Mouse (Mus musculus) neural tube, embryonic 13.5 days (tissue): ENCODE measurements around the gene Tmem184a. TPM values are rescaled to one million over a fixed set of nuclear protein-coding genes. Genes with fewer than 3 reads are reported as not detected.

ENCODE experiments used
- ATAC-seq: fragments of 200-750 bp; cut with Nextera tagmentation; 2 replicates; pipeline ENCODE4 v1.8.0; 2017; ENCODE audit warnings: low read depth, mild to moderate bottlenecking, moderate TSS enrichment, moderate library complexity
- H3K27ac ChIP-seq: fragments of 300-500 bp; sonication (generic); replicated peaks from 2 replicates; pipeline ENCODE4 v1.5.1; 2015; ENCODE audit warnings: moderate library complexity, mild to moderate bottlenecking, inconsistent platforms
- H3K27me3 ChIP-seq: fragments of 300-500 bp; sonication (generic); 2 replicates; pipeline ENCODE4 v1.6.1; 2015; ENCODE audit warnings: mild to moderate bottlenecking, inconsistent platforms
- H3K36me3 ChIP-seq: fragments of 300-500 bp; sonication (generic); 2 replicates; pipeline ENCODE4 v1.6.1; 2015; ENCODE audit warnings: mild to moderate bottlenecking, inconsistent platforms
- H3K4me1 ChIP-seq: fragments of 300-500 bp; sonication (generic); replicated peaks from 2 replicates; pipeline ENCODE4 v1.6.1; 2015; ENCODE audit warnings: inconsistent platforms
- H3K4me2 ChIP-seq: fragments of 300-500 bp; sonication (generic); 2 replicates; pipeline ENCODE4 v1.6.1; 2015; ENCODE audit warnings: inconsistent platforms, mild to moderate bottlenecking, moderate library complexity
- H3K4me3 ChIP-seq: fragments of 300-500 bp; sonication (generic); 2 replicates; pipeline ENCODE4 v1.5.1; 2015; ENCODE audit warnings: mild to moderate bottlenecking, inconsistent platforms
- H3K9ac ChIP-seq: fragments of 300-500 bp; sonication (generic); 2 replicates; pipeline ENCODE4 v1.6.1; 2015; ENCODE audit warnings: moderate library complexity, mild to moderate bottlenecking, inconsistent platforms
- H3K9me3 ChIP-seq: fragments of 300-500 bp; sonication (generic); 2 replicates; pipeline ENCODE4 v1.6.1; 2016; ENCODE audit warnings: inconsistent platforms
- WGBS: fragments of 180-500 bp; shearing (Covaris S2); methylation state at CpG from one replicate; pipeline ENCODE4 v1.1.7; 2015; 5-methylcytosine and 5-hydroxymethylcytosine counted together
- polyA plus RNA-seq: library from polyadenylated mRNA; unstranded; fragments of >200 nt; fragmentation: Nextera tagmentation; extraction: Ambion mirVana; gene quantifications from 2 replicates; pipeline ENCODE4 v1.2.1, GENCODE M21; 2015

The Tmem184a gene
- polyA plus RNA-seq, 1 experiment from 2014 or later: 0.64 TPM

DNA sequence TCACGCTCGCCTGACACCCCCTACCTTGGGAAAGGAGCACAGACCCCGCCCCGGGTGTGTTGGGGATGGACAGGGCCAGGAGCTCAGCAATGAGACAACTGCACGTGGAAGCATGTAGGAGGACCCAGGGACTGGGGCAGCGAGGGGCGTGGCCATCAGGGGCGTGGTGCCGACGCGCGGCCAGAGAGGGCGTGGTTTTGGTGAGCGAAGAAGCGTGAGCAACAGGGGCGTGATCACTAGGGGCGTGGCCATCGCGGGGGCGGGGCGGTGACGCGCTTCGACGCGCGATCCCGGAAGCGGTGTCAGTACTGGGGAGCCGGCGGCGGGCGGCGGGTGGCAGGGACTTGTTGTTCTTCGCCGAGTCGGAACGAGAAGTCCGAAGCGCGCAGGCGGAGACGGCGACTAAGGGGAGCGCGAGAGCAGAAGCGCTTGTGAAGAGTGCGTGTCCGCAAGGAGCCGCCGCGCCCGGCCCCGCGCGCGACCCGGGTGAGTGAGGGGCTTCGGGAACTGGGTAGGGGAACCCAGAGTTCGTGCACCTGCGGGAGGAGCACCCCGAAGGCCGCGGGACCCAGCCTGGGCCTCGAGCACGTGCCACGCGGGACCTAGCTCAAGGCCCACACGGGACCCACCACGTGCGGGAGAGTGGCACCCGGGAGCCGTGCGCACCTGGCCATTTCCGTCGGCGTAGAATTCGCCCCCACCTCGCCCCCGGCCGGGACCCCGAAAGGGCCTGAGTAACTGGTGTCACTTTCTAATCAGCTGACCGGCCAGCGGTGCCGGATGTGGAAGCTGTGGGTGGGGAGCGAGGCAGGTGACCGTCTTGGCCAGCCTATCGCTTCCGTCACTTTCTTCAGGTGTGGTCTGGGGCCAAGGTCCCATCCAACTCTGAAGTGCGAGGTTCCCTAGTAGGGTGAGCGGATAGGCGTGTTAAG, 28.2 kb downstream of the Tmem184a start, which contains the start of gene Mafk:
TSS of gene Mafk (plus strand) at position 287 of the 932 bp plus-strand sequence.
- H3K27ac ChIP-seq: no peak within 1 kb of the TSS; the same call in 1 of the 2 replicates
- peaks cover 7% of the 10 kb centered on the region; the same call in 1 of the 2 replicates for H3K27me3 ChIP-seq
- H3K4me3 ChIP-seq: peak within 1 kb of the TSS; percentile 80
- no peaks in the 10 kb centered on the region for H3K36me3 ChIP-seq
- peak within 1 kb of the TSS; percentile 77 for H3K9ac ChIP-seq
- no peaks in the 10 kb centered on the region for H3K9me3 ChIP-seq
- H3K4me1 ChIP-seq: peaks cover 46% of the 10 kb centered on the region
- under 1% methylated on average over 89 of the region's 92 CpGs for WGBS
- ATAC-seq: peak; percentile 88
- H3K4me2 ChIP-seq: peak within 1 kb of the TSS; percentile 99

DNA sequence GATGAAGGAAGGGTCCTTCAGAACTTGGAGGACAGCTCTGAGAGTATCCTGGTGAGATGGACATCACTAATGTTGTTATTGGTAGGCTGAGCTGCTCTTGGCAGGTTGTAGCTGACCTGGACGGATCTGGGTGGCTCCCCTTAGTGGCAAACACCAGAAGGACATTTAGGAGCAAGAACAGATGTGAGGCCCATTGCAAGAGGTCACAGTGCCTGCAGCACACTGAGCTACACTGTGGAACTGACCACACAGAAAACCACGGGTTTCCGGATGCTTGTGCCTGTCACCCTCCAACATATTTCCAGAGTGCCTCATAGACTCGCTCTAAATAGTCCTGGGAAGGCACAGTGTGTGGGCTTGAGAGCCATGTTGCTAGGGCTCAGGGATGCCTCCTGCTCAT, 30.3 kb downstream of the Tmem184a start:
- no peak for ATAC-seq
- H3K4me2 ChIP-seq: no peak overlapping the region
- 60% methylated on average over 4 of the region's 4 CpGs for WGBS

DNA sequence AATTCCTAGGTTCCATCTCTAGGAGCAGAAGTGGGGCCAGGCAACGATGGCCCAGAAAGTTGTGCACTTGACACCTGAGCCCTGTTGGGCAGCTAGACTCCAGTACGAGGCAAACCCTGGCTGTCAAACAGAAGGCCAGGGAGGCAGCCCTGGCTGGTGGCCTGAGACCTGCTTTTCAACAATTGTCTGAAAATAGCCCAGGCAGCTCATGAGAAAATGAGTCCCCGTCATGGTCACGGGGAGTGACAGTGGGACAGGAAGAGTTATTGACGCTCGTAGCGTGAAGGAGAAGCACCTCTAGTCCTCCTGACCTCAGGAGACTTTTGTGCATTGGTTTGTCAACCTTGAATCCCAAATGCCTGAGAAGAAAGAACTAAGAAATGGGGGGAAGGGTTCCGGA, 38.3 kb downstream of the Tmem184a start:
- H3K4me3 ChIP-seq: no peak overlapping the region
- no peak for ATAC-seq
- H3K27ac ChIP-seq: no peak overlapping the region
- H3K9me3 ChIP-seq: no peaks in the 10 kb centered on the region
- no peaks in the 10 kb centered on the region for H3K27me3 ChIP-seq
- WGBS: 83% methylated on average over 8 of the region's 8 CpGs
- H3K4me2 ChIP-seq: no peak overlapping the region
- no peak overlapping the region for H3K9ac ChIP-seq
- no peaks in the 10 kb centered on the region for H3K4me1 ChIP-seq
- H3K36me3 ChIP-seq: no peaks in the 10 kb centered on the region

More for the DNA sequence above, 30.3 kb downstream of the Tmem184a start:
- no peaks in the 10 kb centered on the region for H3K27me3 ChIP-seq
- H3K36me3 ChIP-seq: no peaks in the 10 kb centered on the region
- H3K4me3 ChIP-seq: no peak overlapping the region
- H3K27ac ChIP-seq: no peak overlapping the region
- no peaks in the 10 kb centered on the region for H3K9me3 ChIP-seq
- no peak overlapping the region for H3K9ac ChIP-seq
- H3K4me1 ChIP-seq: peaks cover 26% of the 10 kb centered on the region

DNA sequence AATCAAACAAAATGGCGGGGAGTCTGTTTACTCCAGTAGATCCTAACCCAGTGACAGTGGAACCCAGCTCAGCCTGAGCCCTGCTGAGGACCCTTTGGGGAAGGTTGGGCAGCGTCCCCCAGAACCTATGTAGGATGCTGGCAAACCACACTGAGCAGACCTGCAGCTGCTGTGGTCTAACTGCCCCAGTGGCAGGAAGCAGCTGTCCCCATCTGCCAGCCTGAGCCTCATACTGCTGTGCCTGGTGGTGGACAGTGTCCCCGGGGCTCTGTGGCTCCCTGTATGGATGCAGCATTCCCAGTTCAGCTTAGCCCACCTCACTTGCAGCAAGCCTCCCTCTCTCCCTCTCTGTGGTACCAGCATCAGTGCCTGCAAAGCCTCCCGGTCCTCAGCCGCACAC, 42.8 kb downstream of the Tmem184a start:
- H3K4me1 ChIP-seq: peaks cover 13% of the 10 kb centered on the region
- no peaks in the 10 kb centered on the region for H3K9me3 ChIP-seq
- H3K27ac ChIP-seq: no peak overlapping the region
- H3K36me3 ChIP-seq: peaks cover 20% of the 10 kb centered on the region
- no peak overlapping the region for H3K9ac ChIP-seq
- 83% methylated on average over 5 of the region's 5 CpGs for WGBS
- no peak overlapping the region for H3K4me3 ChIP-seq
- no peak overlapping the region for H3K4me2 ChIP-seq
- H3K27me3 ChIP-seq: no peaks in the 10 kb centered on the region
- no peak for ATAC-seq

DNA sequence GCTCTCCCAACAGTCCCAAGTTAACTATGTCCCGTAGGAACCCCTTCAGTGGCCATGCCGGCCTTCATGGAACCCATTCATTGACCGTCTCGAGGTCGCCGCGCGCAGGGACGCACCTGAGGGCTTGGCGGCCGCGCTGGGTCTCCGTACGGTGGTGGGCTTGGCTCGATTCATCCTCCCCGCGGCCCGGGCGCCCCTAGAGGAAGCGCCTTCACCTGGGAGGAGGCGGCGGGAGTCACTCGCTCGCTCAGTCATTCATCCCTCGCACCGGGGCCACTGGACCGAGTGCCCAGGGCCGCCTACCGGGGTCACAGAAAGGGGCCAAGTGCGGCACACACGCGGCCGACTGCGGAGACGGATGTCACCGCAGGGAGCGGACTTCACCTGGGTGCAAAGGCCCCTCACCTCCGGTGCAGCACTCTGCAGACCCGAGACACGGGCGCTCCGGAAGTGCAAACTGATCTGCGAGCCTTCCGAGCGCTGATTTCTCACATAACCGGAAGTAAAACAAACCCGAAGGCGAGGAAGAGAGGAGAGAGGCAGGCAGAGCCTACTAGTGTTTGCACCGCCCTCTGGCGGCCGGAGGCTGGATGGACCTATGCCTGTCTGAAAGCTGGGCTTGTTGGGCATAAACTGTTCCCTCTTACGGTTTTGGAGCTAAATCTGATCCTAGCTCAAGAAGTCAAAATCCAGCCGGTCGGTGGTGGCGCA, 44.3 kb downstream of the Tmem184a start, which contains the start of gene Ints1:
TSS of gene Ints1 (minus strand) at position 459 of the 711 bp plus-strand sequence.
- WGBS: under 1% methylated on average over 55 of the region's 55 CpGs

DNA sequence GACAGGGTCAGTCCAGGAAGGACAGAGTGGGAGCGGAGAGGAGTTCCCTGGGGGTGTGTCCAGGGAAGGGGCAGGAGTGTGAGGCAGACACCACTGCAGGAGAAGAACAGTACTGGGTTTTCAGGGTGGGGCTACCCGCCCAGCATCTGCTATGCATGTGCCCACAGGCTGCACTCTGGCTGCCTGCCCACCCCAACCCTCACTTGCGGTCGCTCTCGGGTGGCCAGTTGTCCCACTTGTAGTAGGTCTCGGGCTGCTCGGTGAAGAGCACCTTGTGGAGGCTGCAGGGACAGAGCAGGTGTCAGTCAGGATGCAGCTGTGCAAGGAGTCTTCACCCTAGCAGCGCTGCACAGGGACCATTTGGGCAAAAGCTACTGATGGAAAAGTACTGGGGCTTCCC, 51.5 kb downstream of the Tmem184a start:
- Histone ChIP-seq H3K36me3 (peaks cover 100% of the 10 kb centered on the region), H3K9me3 (no peaks in the 10 kb centered on the region), H3K9ac (no peak overlapping the region), H3K4me3 (no peak overlapping the region), H3K4me2 (no peak overlapping the region), H3K27ac (no peak overlapping the region), H3K27me3 (no peaks in the 10 kb centered on the region), H3K4me1 (no peaks in the 10 kb centered on the region)
- WGBS: 94% methylated on average over 8 of the region's 8 CpGs
- ATAC-seq: no peak

More for the DNA sequence above, 44.3 kb downstream of the Tmem184a start, which contains the start of gene Ints1:
- no peaks in the 10 kb centered on the region for H3K9me3 ChIP-seq
- H3K4me3 ChIP-seq: peak within 1 kb of the TSS; percentile 98
- peak; percentile 93 for ATAC-seq
- H3K4me2 ChIP-seq: peak within 1 kb of the TSS; percentile 95
- peak within 1 kb of the TSS; percentile 93 for H3K9ac ChIP-seq
- peaks cover 36% of the 10 kb centered on the region for H3K36me3 ChIP-seq
- H3K4me1 ChIP-seq: peaks cover 13% of the 10 kb centered on the region
- peak within 1 kb of the TSS; percentile 72 for H3K27ac ChIP-seq
- no peaks in the 10 kb centered on the region for H3K27me3 ChIP-seq

DNA sequence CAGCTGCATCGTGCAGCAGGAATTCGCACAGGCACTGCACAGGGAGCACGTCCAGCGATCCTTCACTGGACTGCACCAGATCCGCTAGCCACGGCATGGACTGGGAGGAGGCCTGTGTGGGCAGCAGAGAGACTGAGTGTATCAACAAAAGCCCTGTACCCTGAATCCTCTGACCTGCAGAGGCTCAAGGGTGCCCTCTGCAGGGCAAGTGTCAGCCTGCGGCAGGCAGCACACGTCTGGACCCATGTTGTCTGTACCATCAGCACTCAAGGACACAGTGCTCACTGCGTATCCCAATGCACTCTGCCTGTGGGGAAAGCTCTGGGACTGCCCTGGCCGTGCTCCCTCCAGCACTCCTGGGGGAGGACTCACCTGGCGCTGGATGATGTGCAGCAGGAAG, 55.4 kb downstream of the Tmem184a start:
- Histone ChIP-seq H3K36me3 (peaks cover 100% of the 10 kb centered on the region), H3K4me2 (no peak overlapping the region), H3K4me3 (no peak overlapping the region), H3K27me3 (no peaks in the 10 kb centered on the region), H3K27ac (no peak overlapping the region), H3K4me1 (no peaks in the 10 kb centered on the region), H3K9ac (no peak overlapping the region), H3K9me3 (no peaks in the 10 kb centered on the region)
- 75% methylated on average over 11 of the region's 11 CpGs for WGBS
- ATAC-seq: peak; percentile 36; the same call in 1 of the 2 replicates

DNA sequence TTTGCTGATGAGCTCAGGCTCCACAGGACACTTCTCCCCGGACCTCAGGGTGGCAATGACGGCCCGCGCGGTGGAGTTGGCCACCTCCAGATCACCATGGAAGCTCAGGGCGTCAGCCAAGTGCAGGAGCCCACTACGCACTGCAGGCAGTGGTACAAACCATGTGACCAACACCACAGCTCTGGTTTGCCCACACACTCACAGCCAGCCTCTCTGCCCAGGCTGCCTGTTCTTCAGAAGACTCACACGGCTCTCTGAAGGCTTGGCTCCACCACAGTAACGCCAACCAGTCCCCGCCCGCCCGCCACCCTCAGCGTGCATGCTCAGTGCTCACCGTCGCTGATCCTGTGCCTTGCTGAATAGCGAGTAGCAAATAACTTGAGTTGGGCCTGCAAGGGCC, 61.6 kb downstream of the Tmem184a start:
- H3K27ac ChIP-seq: no peak overlapping the region
- no peaks in the 10 kb centered on the region for H3K4me1 ChIP-seq
- no peaks in the 10 kb centered on the region for H3K27me3 ChIP-seq
- no peaks in the 10 kb centered on the region for H3K9me3 ChIP-seq
- no peak overlapping the region for H3K4me2 ChIP-seq
- H3K36me3 ChIP-seq: peaks cover 97% of the 10 kb centered on the region
- 86% methylated on average over 16 of the region's 16 CpGs for WGBS
- H3K4me3 ChIP-seq: no peak overlapping the region
- H3K9ac ChIP-seq: no peak overlapping the region
- no peak for ATAC-seq

DNA sequence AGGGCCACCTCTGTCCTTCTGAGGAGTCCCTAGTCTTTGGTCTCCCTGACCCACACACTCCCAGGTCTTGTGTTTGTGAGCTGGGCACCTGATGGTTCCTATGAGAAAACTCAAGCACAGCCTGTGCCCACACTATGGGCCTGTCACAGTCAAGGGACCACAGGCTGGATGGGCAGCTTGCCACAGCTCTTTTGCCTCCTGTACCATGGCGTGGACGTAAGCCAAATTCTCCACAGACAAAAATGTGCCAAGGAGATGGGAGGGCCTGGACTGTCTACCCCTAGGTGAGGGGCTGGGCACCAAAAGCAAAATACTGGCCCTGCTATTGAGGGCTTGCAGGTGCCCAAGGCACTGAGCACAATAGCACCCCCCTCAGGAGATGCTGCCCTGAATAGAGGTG, 63.1 kb downstream of the Tmem184a start:
- Histone ChIP-seq H3K27ac (no peak overlapping the region), H3K9me3 (no peaks in the 10 kb centered on the region), H3K9ac (no peak overlapping the region), H3K4me1 (no peaks in the 10 kb centered on the region), H3K27me3 (no peaks in the 10 kb centered on the region), H3K36me3 (peaks cover 97% of the 10 kb centered on the region), H3K4me3 (no peak overlapping the region), H3K4me2 (no peak overlapping the region)
- 95% methylated on average over 2 of the region's 2 CpGs for WGBS
- ATAC-seq: no peak

DNA sequence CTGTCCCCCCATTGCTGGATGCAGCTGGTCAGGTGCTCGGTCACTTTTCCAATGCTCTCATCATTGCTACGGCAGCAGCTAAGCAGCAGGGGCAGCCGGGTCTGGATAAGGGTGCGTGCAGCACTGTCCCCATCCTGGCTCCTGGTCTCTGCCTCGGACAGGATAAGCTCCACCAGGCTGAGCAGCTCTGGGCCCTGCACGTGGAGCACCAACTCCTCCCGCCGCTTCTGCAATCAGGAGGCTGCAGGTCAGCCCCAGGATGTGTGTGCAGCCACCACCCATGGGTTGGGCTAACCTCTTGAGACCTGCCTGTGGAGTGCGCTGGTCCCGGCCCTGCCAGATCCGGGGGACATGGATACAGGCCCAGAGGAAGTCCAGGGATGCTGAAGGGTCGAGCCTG, 63.6 kb downstream of the Tmem184a start:
- Histone ChIP-seq H3K9me3 (no peaks in the 10 kb centered on the region), H3K27ac (no peak overlapping the region), H3K4me2 (no peak overlapping the region), H3K4me1 (no peaks in the 10 kb centered on the region), H3K4me3 (no peak overlapping the region), H3K27me3 (no peaks in the 10 kb centered on the region), H3K36me3 (peaks cover 97% of the 10 kb centered on the region), H3K9ac (no peak overlapping the region)
- 90% methylated on average over 12 of the region's 12 CpGs for WGBS
- no peak for ATAC-seq

DNA sequence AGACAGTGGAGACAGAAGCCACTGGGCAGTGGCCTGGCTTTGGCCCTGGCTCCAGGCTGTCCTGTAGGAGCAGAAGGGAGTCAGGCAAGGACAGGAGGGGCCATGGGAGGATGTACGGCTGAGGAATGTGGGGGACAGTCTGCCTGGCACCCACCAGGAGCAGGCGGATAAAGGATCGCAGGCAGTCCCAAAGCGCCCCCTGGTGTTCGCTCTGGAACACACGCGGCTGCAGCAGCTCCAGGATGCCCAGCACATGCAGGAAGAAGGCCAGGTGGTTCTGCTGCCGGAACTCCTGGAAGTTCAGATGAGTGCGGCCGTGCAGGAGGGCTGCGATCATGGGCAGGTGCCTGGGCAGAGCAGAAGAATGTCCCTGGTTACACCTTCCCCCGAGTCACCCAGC, 65.0 kb downstream of the Tmem184a start:
- no peaks in the 10 kb centered on the region for H3K9me3 ChIP-seq
- 40% methylated on average over 12 of the region's 12 CpGs for WGBS
- H3K4me2 ChIP-seq: no peak overlapping the region
- H3K4me1 ChIP-seq: no peaks in the 10 kb centered on the region
- ATAC-seq: no peak
- no peak overlapping the region for H3K4me3 ChIP-seq
- H3K36me3 ChIP-seq: peaks cover 92% of the 10 kb centered on the region
- no peak overlapping the region for H3K9ac ChIP-seq
- H3K27ac ChIP-seq: no peak overlapping the region
- H3K27me3 ChIP-seq: no peaks in the 10 kb centered on the region
